In genomic region chr4:95663596-95663995, GRCm38 (mm10) we compare ENCODE assay signal across 17 mouse cellular contexts.
"Had no signal": no experiment of that assay in that cellular context is flagged by ENCODE, and none has a peak within 500 bp of the region (broad histone marks: within the 10 kb centered on the region; RNA-seq: fewer than 3 reads in every experiment).

No protein-coding gene starts in this region.

- DNase-seq: kidney, adult 9 months; kidney, postnatal 14 days; kidney, postnatal 4 days; layer of hippocampus, postnatal 36 days; liver, embryonic 13.5 days; lung, adult 2 months; lung, postnatal 14 days; lung, postnatal 4 days; midbrain, embryonic 14.5 days; right cerebral cortex, adult 18-20 months; right cerebral cortex, postnatal 14 days; right cerebral cortex, postnatal 4 days; thymus, postnatal 25 days had no signal

- H3K27ac ChIP-seq: left cerebral cortex, adult 2 months; liver, embryonic 13.5 days; neural tube, embryonic 12.5 days; neural tube, embryonic 15.5 days had no signal

- H3K9ac ChIP-seq: liver, embryonic 13.5 days; neural tube, embryonic 12.5 days; neural tube, embryonic 15.5 days had no signal

- H3K9me3 ChIP-seq: liver, embryonic 13.5 days; neural tube, embryonic 12.5 days; neural tube, embryonic 15.5 days had no signal

- H3K4me1 ChIP-seq: neural tube, embryonic 12.5 days; neural tube, embryonic 15.5 days had no signal

- H3K4me3 ChIP-seq: left cerebral cortex, adult 2 months; liver, embryonic 13.5 days; neural tube, embryonic 12.5 days; neural tube, embryonic 15.5 days had no signal

- H3K4me2 ChIP-seq: liver, embryonic 13.5 days; midbrain, embryonic 11.5 days; neural tube, embryonic 12.5 days; neural tube, embryonic 15.5 days had no signal

- H3K27me3 ChIP-seq: liver, embryonic 13.5 days; neural tube, embryonic 12.5 days; neural tube, embryonic 15.5 days had no signal

- H3K36me3 ChIP-seq: liver, embryonic 13.5 days; neural tube, embryonic 12.5 days; neural tube, embryonic 15.5 days had no signal
